In genomic region chr6:52078530-52079340, GRCm38 (mm10) we compare ENCODE assay signal across 9 mouse cellular contexts.
DNase-seq lines count a peak whose midpoint lies in the region; ATAC-seq and TF ChIP-seq lines count a peak whose summit lies in the region.
"Had no signal": no experiment of that assay in that cellular context is flagged by ENCODE, and none has a peak within 500 bp of the region (broad histone marks: within the 10 kb centered on the region; RNA-seq: fewer than 3 reads in every experiment).

No protein-coding gene starts in this region.

- H3K27me3 ChIP-seq in stomach, embryonic 15.5 days (replicated peaks) = no peaks in the 10 kb centered on the region
- H3K27me3 ChIP-seq in stomach, postnatal 0 days (ENCODE audit: control insufficient read depth, insufficient read depth, low read length) = no peaks in the 10 kb centered on the region
- H3K27me3 ChIP-seq in embryonic facial prominence, embryonic 14.5 days (replicated peaks; ENCODE audit: control insufficient read depth, insufficient read depth, low read length) = no peaks in the 10 kb centered on the region
- no peaks in the 10 kb centered on the region for H3K27me3 ChIP-seq in limb, embryonic 15.5 days
- 0 out of 2 replicates have a peak, but pooled peaks cover 3% of the 10 kb centered on the region for H3K27me3 ChIP-seq in stomach, embryonic 16.5 days (ENCODE audit: control insufficient read depth, insufficient read depth, low read length)

- no peak for TF ChIP-seq CTCF in stomach, postnatal 0 days (IDR thresholded peaks at IDR 0.05; ENCODE audit: low read depth)

- H3K4me1 ChIP-seq in stomach, embryonic 15.5 days = no peaks in the 10 kb centered on the region
- H3K4me1 ChIP-seq in stomach, postnatal 0 days (replicated peaks; ENCODE audit: control insufficient read depth, insufficient read depth) = no peaks in the 10 kb centered on the region
- no peaks in the 10 kb centered on the region for H3K4me1 ChIP-seq in embryonic facial prominence, embryonic 14.5 days (ENCODE audit: control insufficient read depth, insufficient read depth, low read length)
- peaks cover 5% of the 10 kb centered on the region; the same call in 1 of the 2 replicates for H3K4me1 ChIP-seq in limb, embryonic 15.5 days
- peaks cover 8% of the 10 kb centered on the region; the same call in 1 of the 2 replicates for H3K4me1 ChIP-seq in stomach, embryonic 16.5 days (ENCODE audit: control insufficient read depth, insufficient read depth, low read length)

- no peak for DNase-seq in stomach, postnatal 0 days (ENCODE audit: low spot score)
- peak; percentile 56 for DNase-seq in embryonic facial prominence, embryonic 14.5 days (ENCODE audit: low spot score)
- DNase-seq in cerebellum, adult 9-10 months = no peak
- no peak for DNase-seq in right cerebral cortex, postnatal 4 days
- DNase-seq: layer of hippocampus, postnatal 36 days had no signal

- no peak overlapping the region for H3K4me3 ChIP-seq in stomach, embryonic 15.5 days (replicated peaks)
- no peak overlapping the region for H3K4me3 ChIP-seq in stomach, postnatal 0 days (ENCODE audit: low read depth, low read length)
- no peak overlapping the region for H3K4me3 ChIP-seq in embryonic facial prominence, embryonic 14.5 days (ENCODE audit: low read depth, low read length)
- no peak overlapping the region for H3K4me3 ChIP-seq in limb, embryonic 15.5 days
- no peak overlapping the region for H3K4me3 ChIP-seq in stomach, embryonic 16.5 days (replicated peaks; ENCODE audit: low read length)

- H3K36me3 ChIP-seq in stomach, embryonic 15.5 days = no peaks in the 10 kb centered on the region
- H3K36me3 ChIP-seq in stomach, postnatal 0 days (ENCODE audit: control insufficient read depth, insufficient read depth, low read length) = no peaks in the 10 kb centered on the region
- H3K36me3 ChIP-seq in embryonic facial prominence, embryonic 14.5 days (ENCODE audit: control insufficient read depth, insufficient read depth, low read length) = no peaks in the 10 kb centered on the region
- H3K36me3 ChIP-seq in limb, embryonic 15.5 days = no peaks in the 10 kb centered on the region
- H3K36me3 ChIP-seq in stomach, embryonic 16.5 days (ENCODE audit: control insufficient read depth, insufficient read depth, low read length) = no peaks in the 10 kb centered on the region

- no peak for ATAC-seq in stomach, embryonic 15.5 days (ENCODE audit: insufficient read depth, low FRiP score, low read depth)
- ATAC-seq in stomach, postnatal 0 days (ENCODE audit: low FRiP score, low TSS enrichment) = no peak
- 0 out of 2 replicates have a peak, but pooled peaks have one; percentile 71 for ATAC-seq in embryonic facial prominence, embryonic 14.5 days (ENCODE audit: low read depth)
- ATAC-seq in limb, embryonic 15.5 days (ENCODE audit: insufficient number of reproducible peaks, low FRiP score, low TSS enrichment, low read depth) = no peak
- ATAC-seq in stomach, embryonic 16.5 days (ENCODE audit: insufficient read depth, low FRiP score) = no peak
- no peak for ATAC-seq in megakaryocyte progenitor cell, adult 5-6 weeks (replicated peaks; ENCODE audit: poor library complexity)

- TF ChIP-seq EP300 in stomach, postnatal 0 days (optimal IDR thresholded peaks at IDR 0.05) = no peak

- no peak overlapping the region for H3K9ac ChIP-seq in stomach, embryonic 15.5 days
- H3K9ac ChIP-seq in stomach, postnatal 0 days (ENCODE audit: low read length) = no peak overlapping the region
- H3K9ac ChIP-seq in embryonic facial prominence, embryonic 14.5 days (ENCODE audit: low read depth, low read length) = no peak overlapping the region
- H3K9ac ChIP-seq in limb, embryonic 15.5 days = no peak overlapping the region
- no peak overlapping the region for H3K9ac ChIP-seq in stomach, embryonic 16.5 days (ENCODE audit: low read length)

- 0 out of 2 replicates have a peak overlapping the region, but pooled peaks have one; percentile 19 for H3K4me2 ChIP-seq in stomach, embryonic 15.5 days
- H3K4me2 ChIP-seq in stomach, postnatal 0 days (replicated peaks; ENCODE audit: low read depth) = no peak overlapping the region; the same call in 1 of the 2 replicates
- peak overlapping the region; percentile 28 for H3K4me2 ChIP-seq in embryonic facial prominence, embryonic 14.5 days (ENCODE audit: low read depth, low read length)
- 0 out of 2 replicates have a peak overlapping the region, but pooled peaks have one; percentile 10 for H3K4me2 ChIP-seq in limb, embryonic 15.5 days
- peak overlapping the region; percentile 28 for H3K4me2 ChIP-seq in stomach, embryonic 16.5 days (ENCODE audit: low read depth, low read length)

- no peak overlapping the region for H3K27ac ChIP-seq in stomach, embryonic 15.5 days
- no peak overlapping the region for H3K27ac ChIP-seq in stomach, postnatal 0 days (replicated peaks)
- no peak overlapping the region for H3K27ac ChIP-seq in embryonic facial prominence, embryonic 14.5 days (replicated peaks; ENCODE audit: low read depth, low read length)
- H3K27ac ChIP-seq in limb, embryonic 15.5 days = no peak overlapping the region; the same call in 1 of the 2 replicates
- H3K27ac ChIP-seq in stomach, embryonic 16.5 days (ENCODE audit: low read length) = 0 out of 2 replicates have a peak overlapping the region, but pooled peaks have one; percentile 26

- 44% methylated on average over 12 of the region's 12 CpGs for WGBS in stomach, embryonic 15.5 days
- 46% methylated on average over 12 of the region's 12 CpGs for WGBS in stomach, postnatal 0 days
- 22% methylated on average over 12 of the region's 12 CpGs for WGBS in embryonic facial prominence, embryonic 14.5 days
- WGBS in limb, embryonic 15.5 days = 34% methylated on average over 12 of the region's 12 CpGs
- 40% methylated on average over 12 of the region's 12 CpGs for WGBS in stomach, embryonic 16.5 days

- H3K9me3 ChIP-seq in stomach, embryonic 15.5 days = no peaks in the 10 kb centered on the region
- H3K9me3 ChIP-seq in stomach, postnatal 0 days (ENCODE audit: control insufficient read depth, low read length) = no peaks in the 10 kb centered on the region
- no peaks in the 10 kb centered on the region for H3K9me3 ChIP-seq in embryonic facial prominence, embryonic 14.5 days (ENCODE audit: control insufficient read depth, low read length)
- no peaks in the 10 kb centered on the region for H3K9me3 ChIP-seq in limb, embryonic 15.5 days
- no peaks in the 10 kb centered on the region for H3K9me3 ChIP-seq in stomach, embryonic 16.5 days (replicated peaks; ENCODE audit: control insufficient read depth, low read length)
